In the genomic region with DNA sequence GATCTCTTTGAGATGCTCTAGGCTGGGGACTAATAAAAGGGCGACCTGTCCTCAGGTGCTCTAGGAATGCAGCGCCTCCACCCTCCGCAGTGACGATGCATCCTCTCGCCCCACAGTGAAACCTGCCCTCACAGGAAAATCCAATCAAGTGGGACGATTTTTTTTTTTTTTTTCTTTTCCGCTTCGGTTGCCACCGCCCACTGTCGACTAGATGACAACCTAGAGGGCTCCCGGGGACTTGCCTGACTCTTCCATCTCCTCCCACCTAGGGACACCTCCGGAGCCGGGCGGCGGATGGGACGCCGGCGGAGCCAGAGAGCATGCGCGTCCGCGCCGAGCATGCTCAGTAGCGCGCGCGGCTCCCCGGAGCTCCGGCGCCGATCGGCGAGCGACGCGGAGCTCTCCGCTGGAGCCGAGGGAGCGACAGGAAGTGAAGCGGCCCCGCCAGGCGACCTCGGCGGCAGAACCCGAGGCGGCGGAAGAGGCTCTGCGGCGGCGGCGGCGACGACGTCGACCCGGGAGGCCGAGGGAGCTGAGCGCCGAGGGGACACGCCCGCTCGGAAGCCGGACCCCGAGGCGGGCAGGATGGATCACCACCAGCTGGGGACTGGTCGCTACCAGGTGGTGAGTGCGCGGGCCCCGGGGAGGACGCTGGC, we compare ENCODE assay signal across 8 mouse cellular contexts. TPM values are rescaled to one million over a fixed set of nuclear protein-coding genes. Genes with fewer than 3 reads are reported as not detected.
DNase-seq lines count a peak whose midpoint lies in the region; ATAC-seq lines count a peak whose summit lies in the region.

A gene (plus strand): TSS at position 195 of the 656 bp plus-strand sequence.

- ATAC-seq in frontal cortex, adult (ENCODE audit: low TSS enrichment) = peak; percentile 88

- under 1% methylated on average over 70 of the region's 70 CpGs for WGBS in hindbrain, embryonic 10.5 days

- no peaks in the 10 kb centered on the region for H3K9me3 ChIP-seq in hindbrain, embryonic 10.5 days

- H3K4me1 ChIP-seq in hindbrain, embryonic 10.5 days (replicated peaks) = peaks cover 17% of the 10 kb centered on the region

- DNase-seq in MN1 (ENCODE audit: low spot score) = peak; percentile 91
- peak; percentile 87 for DNase-seq in cerebellum, adult 8-10 months
- peak; percentile 80 for DNase-seq in hindbrain, embryonic 10.5 days (ENCODE audit: low spot score)
- peak; percentile 78 to 80 for DNase-seq in layer of hippocampus, postnatal 25 days (ENCODE audit: extremely low spot score in 1 of 2, low spot score in 1 of 2)
- peak; percentile 86 for DNase-seq in lung, postnatal 25 days (ENCODE audit: low spot score)
- DNase-seq in retina, embryonic 14.5 days (ENCODE audit: low spot score) = peak; percentile 86
- peak; percentile 92 for DNase-seq in thymus, postnatal 4 days

- 0 out of 2 replicates have a peak, but pooled peaks cover 4% of the 10 kb centered on the region for H3K27me3 ChIP-seq in hindbrain, embryonic 10.5 days (ENCODE audit: insufficient read depth, poor library complexity, severe bottlenecking)

- no peaks in the 10 kb centered on the region for H3K36me3 ChIP-seq in hindbrain, embryonic 10.5 days

- H3K4me3 ChIP-seq in hindbrain, embryonic 10.5 days = peak within 1 kb of the TSS; percentile 88

- peak within 1 kb of the TSS; percentile 96 for H3K27ac ChIP-seq in hindbrain, embryonic 10.5 days

RNA-seq across cellular contexts. Expression of the gene that starts here (rescaled TPM):
- 48.4 and 58.9 TPM in 2 replicates for polyA plus RNA-seq in hindbrain, embryonic 10.5 days (2016; fragmentation: Nextera tagmentation; extraction: Ambion mirVana)
- 10 to 100 TPM; 90.3 to 94.9 TPM for total RNA-seq in layer of hippocampus, postnatal 25 days (2021)

Comparison
In these comparisons a context has a peak if more than half of its experiments do, and no peak if none do; other contexts are left out.
1. Peak in every context shown above with its lines: DNase-seq, ATAC-seq, H3K4me3 ChIP-seq and H3K27ac ChIP-seq.